Mouse (Mus musculus): ENCODE results near the gene Mthfsd. TPM values are rescaled to one million over a fixed set of nuclear protein-coding genes. Genes with fewer than 3 reads are reported as not detected.
A peak's percentile ranks its signal among the peaks of the same experiment; 100 is the strongest.

Mthfsd gene
- polyA plus RNA-seq, 1 experiment from 2014 or later = 68.2 TPM

- Histone ChIP-seq H3K9me3 (no peaks in the 10 kb centered on the region), H3K4me3 (no peak overlapping the region), H3K4me1 (peaks cover 40% of the 10 kb centered on the region), H3K27me3 (replicated peaks; ENCODE audit: low read depth, poor library complexity, severe bottlenecking) (peaks cover 64% of the 10 kb centered on the region), H3K27ac (replicated peaks) (no peak overlapping the region), H3K36me3 (replicated peaks) (peaks cover 24% of the 10 kb centered on the region)
- DNase-seq (ENCODE audit: low spot score) = no peak
- WGBS = 61% methylated on average over 6 of the region's 6 CpGs
These were observed 14.7 kb downstream of the Mthfsd start for GRCm38 (mm10) chr8:121093496-121093895.

GRCm38 (mm10) chr8:121092627-121093026, 15.6 kb downstream of the Mthfsd start:
- H3K4me1 ChIP-seq = peaks cover 40% of the 10 kb centered on the region
- H3K36me3 ChIP-seq (replicated peaks) = peaks cover 16% of the 10 kb centered on the region
- H3K27me3 ChIP-seq (replicated peaks; ENCODE audit: low read depth, poor library complexity, severe bottlenecking) = peaks cover 73% of the 10 kb centered on the region
- peak; percentile 89 for DNase-seq (ENCODE audit: low spot score)
- no peak overlapping the region; the same call in 1 of the 2 replicates for H3K27ac ChIP-seq (replicated peaks)
- H3K4me3 ChIP-seq = no peak overlapping the region
- WGBS = 5% methylated on average over 16 of the region's 16 CpGs
- no peaks in the 10 kb centered on the region for H3K9me3 ChIP-seq

- Histone ChIP-seq H3K36me3 (replicated peaks) (peaks cover 11% of the 10 kb centered on the region), H3K27ac (replicated peaks) (no peak overlapping the region; the same call in 1 of the 2 replicates)
- WGBS = 35% methylated on average over 6 of the region's 6 CpGs
These were observed 16.1 kb downstream of the Mthfsd start for GRCm38 (mm10) chr8:121092141-121092540.

GRCm38 (mm10) chr8:121090716-121091115, 17.5 kb downstream of the Mthfsd start:
- Histone ChIP-seq H3K4me3 (peak overlapping the region; percentile 5; the same call in 1 of the 2 replicates), H3K27me3 (replicated peaks; ENCODE audit: low read depth, poor library complexity, severe bottlenecking) (peaks cover 92% of the 10 kb centered on the region), H3K9me3 (no peaks in the 10 kb centered on the region), H3K4me1 (peaks cover 40% of the 10 kb centered on the region), H3K27ac (replicated peaks) (no peak overlapping the region), H3K36me3 (replicated peaks) (0 out of 2 replicates have a peak, but pooled peaks cover 3% of the 10 kb centered on the region)
- 3% methylated on average over 1 of the region's 1 CpGs for WGBS
- DNase-seq (ENCODE audit: low spot score) = peak; percentile 70

More at GRCm38 (mm10) chr8:121092141-121092540, 16.1 kb downstream of the Mthfsd start:
- Histone ChIP-seq H3K27me3 (replicated peaks; ENCODE audit: low read depth, poor library complexity, severe bottlenecking) (peaks cover 78% of the 10 kb centered on the region), H3K4me3 (no peak overlapping the region), H3K9me3 (no peaks in the 10 kb centered on the region), H3K4me1 (peaks cover 40% of the 10 kb centered on the region)
- DNase-seq (ENCODE audit: low spot score) = no peak

GRCm38 (mm10) chr8:121089631-121090380, 18.4 kb downstream of the Mthfsd start:
- WGBS = 3% methylated on average over 32 of the region's 32 CpGs
- H3K4me3 ChIP-seq = peak overlapping the region; percentile 70
- peak overlapping the region; percentile 48 for H3K27ac ChIP-seq (replicated peaks)
- H3K27me3 ChIP-seq (replicated peaks; ENCODE audit: low read depth, poor library complexity, severe bottlenecking) = peaks cover 98% of the 10 kb centered on the region
- H3K36me3 ChIP-seq (replicated peaks) = 0 out of 2 replicates have a peak, but pooled peaks cover 3% of the 10 kb centered on the region
- H3K4me1 ChIP-seq = peaks cover 45% of the 10 kb centered on the region
- peak; percentile 56 for DNase-seq (ENCODE audit: low spot score)
- H3K9me3 ChIP-seq = no peaks in the 10 kb centered on the region

- peak; percentile 63 for DNase-seq (ENCODE audit: low spot score)
- Histone ChIP-seq H3K4me3 (peak overlapping the region; percentile 70), H3K27ac (replicated peaks) (peak overlapping the region; percentile 14; the same call in 1 of the 2 replicates), H3K27me3 (replicated peaks; ENCODE audit: low read depth, poor library complexity, severe bottlenecking) (peaks cover 100% of the 10 kb centered on the region), H3K9me3 (no peaks in the 10 kb centered on the region), H3K36me3 (replicated peaks) (0 out of 2 replicates have a peak, but pooled peaks cover 3% of the 10 kb centered on the region), H3K4me1 (peaks cover 52% of the 10 kb centered on the region)
- WGBS = 1% methylated on average over 40 of the region's 40 CpGs
These were observed 19.1 kb downstream of the Mthfsd start for GRCm38 (mm10) chr8:121088871-121089630.

GRCm38 (mm10) chr8:121088281-121088680, 19.9 kb downstream of the Mthfsd start:
- WGBS = 3% methylated on average over 8 of the region's 8 CpGs
- no peaks in the 10 kb centered on the region for H3K9me3 ChIP-seq
- H3K36me3 ChIP-seq (replicated peaks) = 0 out of 2 replicates have a peak, but pooled peaks cover 3% of the 10 kb centered on the region
- H3K27me3 ChIP-seq (replicated peaks; ENCODE audit: low read depth, poor library complexity, severe bottlenecking) = peaks cover 100% of the 10 kb centered on the region
- H3K27ac ChIP-seq (replicated peaks) = no peak overlapping the region
- no peak for DNase-seq (ENCODE audit: low spot score)
- peaks cover 60% of the 10 kb centered on the region for H3K4me1 ChIP-seq
- H3K4me3 ChIP-seq = peak overlapping the region; percentile 70

GRCm38 (mm10) chr8:121086004-121086900, 21.9 kb downstream of the Mthfsd start:
- peak overlapping the region; percentile 86 for H3K27ac ChIP-seq (replicated peaks)
- H3K4me3 ChIP-seq = peak overlapping the region; percentile 70
- peaks cover 71% of the 10 kb centered on the region for H3K4me1 ChIP-seq
- 0 out of 2 replicates have a peak, but pooled peaks cover 3% of the 10 kb centered on the region for H3K36me3 ChIP-seq (replicated peaks)
- H3K27me3 ChIP-seq (replicated peaks; ENCODE audit: low read depth, poor library complexity, severe bottlenecking) = peaks cover 100% of the 10 kb centered on the region
- H3K9me3 ChIP-seq = no peaks in the 10 kb centered on the region
- 6% methylated on average over 19 of the region's 19 CpGs for WGBS
- peak; percentile 51 for DNase-seq (ENCODE audit: low spot score)

- H3K36me3 ChIP-seq (replicated peaks) = 0 out of 2 replicates have a peak, but pooled peaks cover 3% of the 10 kb centered on the region
- H3K4me1 ChIP-seq = peaks cover 71% of the 10 kb centered on the region
- WGBS = 19% methylated on average over 3 of the region's 3 CpGs
- H3K27ac ChIP-seq (replicated peaks) = peak overlapping the region; percentile 86
- peak; percentile 36 for DNase-seq (ENCODE audit: low spot score)
- H3K27me3 ChIP-seq (replicated peaks; ENCODE audit: low read depth, poor library complexity, severe bottlenecking) = peaks cover 100% of the 10 kb centered on the region
- peak overlapping the region; percentile 70 for H3K4me3 ChIP-seq
- H3K9me3 ChIP-seq = no peaks in the 10 kb centered on the region
These were observed 22.6 kb downstream of the Mthfsd start for GRCm38 (mm10) chr8:121085561-121085960.

GRCm38 (mm10) chr8:121085011-121085410, 23.2 kb downstream of the Mthfsd start:
- Histone ChIP-seq H3K36me3 (replicated peaks) (0 out of 2 replicates have a peak, but pooled peaks cover 3% of the 10 kb centered on the region), H3K4me1 (peaks cover 71% of the 10 kb centered on the region), H3K4me3 (peak overlapping the region; percentile 70), H3K9me3 (no peaks in the 10 kb centered on the region), H3K27me3 (replicated peaks; ENCODE audit: low read depth, poor library complexity, severe bottlenecking) (peaks cover 100% of the 10 kb centered on the region), H3K27ac (replicated peaks) (peak overlapping the region; percentile 86)
- peak; percentile 58 for DNase-seq (ENCODE audit: low spot score)
- under 1% methylated on average over 30 of the region's 30 CpGs for WGBS

GRCm38 (mm10) chr8:121084210-121084951, 23.8 kb downstream of the Mthfsd start, which contains the start of gene Foxf1:
Foxf1 (plus strand) TSS chr8:121084386.
- WGBS = under 1% methylated on average over 78 of the region's 83 CpGs
- peak within 1 kb of the TSS; percentile 86 for H3K27ac ChIP-seq (replicated peaks)
- DNase-seq (ENCODE audit: low spot score) = peak; percentile 83
- H3K27me3 ChIP-seq (replicated peaks; ENCODE audit: low read depth, poor library complexity, severe bottlenecking) = peaks cover 100% of the 10 kb centered on the region
- H3K4me1 ChIP-seq = peaks cover 66% of the 10 kb centered on the region
- peak within 1 kb of the TSS; percentile 70 for H3K4me3 ChIP-seq
- no peaks in the 10 kb centered on the region for H3K9me3 ChIP-seq
- 0 out of 2 replicates have a peak, but pooled peaks cover 3% of the 10 kb centered on the region for H3K36me3 ChIP-seq (replicated peaks)

Measured in embryonic facial prominence, embryonic 10.5 days (tissue).